Mouse (Mus musculus) left cerebral cortex, postnatal 10 days (tissue): ENCODE measurements around the gene Fam117a. TPM values are rescaled to one million over a fixed set of nuclear protein-coding genes. Genes with fewer than 3 reads are reported as not detected.

ENCODE experiments used
- DNase-seq, 2 experiments: peaks; one replicate each; pipeline ENCODE4 v3.0.0; 2021 to 2022; ENCODE audit warnings: low spot score in 2 of 2, mixed read lengths in 1 of 2; ENCODE audit errors: extremely low spot score in 1 of 2
- intact Hi-C: fragments of 180-260 bp; cut with DNase I; formaldehyde crosslinking; loops from one replicate; pipeline ENCODE4 v1.15.1; 2025
- total RNA-seq, 2 experiments: library from RNA; stranded (reverse); gene quantifications; 2 replicates each; pipeline ENCODE4 v1.2.3; 2021

The Fam117a gene
- total RNA-seq, 2 experiments from 2014 or later: 2.9 TPM

GRCm38 (mm10) chr11:95383331-95383986 is 46.6 kb downstream of the Fam117a start:
- intact Hi-C loops: loop anchor here (5.0 to 10.0 kb wide), 2 partner anchors 71 to 261 kb away; partner anchors contain the start of gene Kat7
- DNase-seq: no peak

- DNase-seq: no peak
- intact Hi-C loops: loop anchor here (1.0 to 10.0 kb wide), 3 partner anchors 72 to 261 kb away; partner anchors contain the start of gene Kat7
Observed at GRCm38 (mm10) chr11:95384004-95384318, 47.1 kb downstream of the Fam117a start.

- intact Hi-C loops: loop anchor here (1.0 to 10.0 kb wide), 3 partner anchors 72 to 260 kb away; partner anchors contain the start of gene Kat7
- DNase-seq: peak; percentile 93 to 97
Observed at GRCm38 (mm10) chr11:95384319-95384972, 47.6 kb downstream of the Fam117a start, which contains the start of gene Slc35b1. TSS of gene Slc35b1 (plus strand) at chr11:95384692.

- intact Hi-C loops: loop anchor here (1.0 to 10.0 kb wide), 3 partner anchors 73 to 260 kb away; partner anchors contain the start of gene Kat7
- no peak for DNase-seq
Observed at GRCm38 (mm10) chr11:95384973-95385320, 48.1 kb downstream of the Fam117a start.

- intact Hi-C loops: loop anchor here (10.0 kb wide), 1 partner anchor 257 kb away; no protein-coding TSS in a partner anchor
- no peak for DNase-seq
Observed at GRCm38 (mm10) chr11:95387354-95387753, 50.5 kb downstream of the Fam117a start.

GRCm38 (mm10) chr11:95389006-95389405 is 52.2 kb downstream of the Fam117a start:
- DNase-seq: no peak
- intact Hi-C loops: loop anchor here (10.0 kb wide), 1 partner anchor 256 kb away; no protein-coding TSS in a partner anchor

- DNase-seq: no peak
- intact Hi-C loops: no loop called here
Observed at GRCm38 (mm10) chr11:95390420-95390819, 53.6 kb downstream of the Fam117a start.

- DNase-seq: no peak
- intact Hi-C loops: no loop called here
Observed at GRCm38 (mm10) chr11:95391201-95391600, 54.4 kb downstream of the Fam117a start.

- DNase-seq: no peak
- intact Hi-C loops: no loop called here
Observed at GRCm38 (mm10) chr11:95391743-95392142, 54.9 kb downstream of the Fam117a start.

- intact Hi-C loops: no loop called here
- DNase-seq: peak; percentile 71 to 76
Observed at GRCm38 (mm10) chr11:95392223-95392667, 55.4 kb downstream of the Fam117a start.

- no peak for DNase-seq
- intact Hi-C loops: no loop called here
Observed at GRCm38 (mm10) chr11:95392708-95393499, 56.1 kb downstream of the Fam117a start.

GRCm38 (mm10) chr11:95393500-95393816 is 56.6 kb downstream of the Fam117a start:
- intact Hi-C loops: no loop called here
- DNase-seq: no peak

GRCm38 (mm10) chr11:95394112-95394511 is 57.3 kb downstream of the Fam117a start:
- no peak for DNase-seq
- intact Hi-C loops: no loop called here

GRCm38 (mm10) chr11:95396548-95396947 is 59.7 kb downstream of the Fam117a start:
- no peak for DNase-seq
- intact Hi-C loops: loop anchor here (5.0 kb wide), 1 partner anchor 81 kb away; no protein-coding TSS in a partner anchor

- intact Hi-C loops: loop anchor here (2.0 to 5.0 kb wide), 2 partner anchors 79 to 123 kb away; no protein-coding TSS in a partner anchor
- DNase-seq: peak; percentile 72
Observed at GRCm38 (mm10) chr11:95397843-95398835, 61.3 kb downstream of the Fam117a start.

- no peak for DNase-seq
- intact Hi-C loops: loop anchor here (2.0 to 5.0 kb wide), 2 partner anchors 78 to 121 kb away; no protein-coding TSS in a partner anchor
Observed at GRCm38 (mm10) chr11:95399520-95400020, 62.8 kb downstream of the Fam117a start.

GRCm38 (mm10) chr11:95401568-95401967 is 64.8 kb downstream of the Fam117a start:
- intact Hi-C loops: no loop called here
- no peak for DNase-seq

- DNase-seq: no peak
- intact Hi-C loops: no loop called here
Observed at GRCm38 (mm10) chr11:95402196-95402595, 65.4 kb downstream of the Fam117a start.
